ENCODE assay signal across 18 mouse cellular contexts in genomic region chr10:89599311-89599710, GRCm38 (mm10). TPM values are rescaled to one million over a fixed set of nuclear protein-coding genes. Genes with fewer than 3 reads are reported as not detected.
A peak's percentile ranks its signal among the peaks of the same experiment; 100 is the strongest.
DNase-seq lines count a peak whose midpoint lies in the region; ATAC-seq and TF ChIP-seq lines count a peak whose summit lies in the region.
"Had no signal": no experiment of that assay in that cellular context is flagged by ENCODE, and none has a peak within 500 bp of the region (broad histone marks: within the 10 kb centered on the region; RNA-seq: fewer than 3 reads in every experiment).

No protein-coding gene starts in this region.

- H3K9me3 ChIP-seq in intestine, embryonic 16.5 days (ENCODE audit: control insufficient read depth, low read length), result no peaks in the 10 kb centered on the region
- H3K9me3 ChIP-seq: kidney, embryonic 15.5 days; megakaryocyte, embryonic 14.5 days; neural tube, embryonic 15.5 days had no signal

- H3K4me3 ChIP-seq in intestine, embryonic 16.5 days (ENCODE audit: low read length), result no peak overlapping the region
- no peak overlapping the region for H3K4me3 ChIP-seq in left cerebral cortex, adult 2 months
- H3K4me3 ChIP-seq: kidney, embryonic 15.5 days; megakaryocyte, embryonic 14.5 days; neural tube, embryonic 15.5 days had no signal

- peak; percentile 5 to 30 for DNase-seq in heart, adult 18-20 months
- no peak for DNase-seq in heart, postnatal 14 days
- peak; percentile 95 for DNase-seq in 416B (ENCODE audit: low read depth)
- DNase-seq in adrenal gland, postnatal 10 days, result peak; percentile 22
- no peak for DNase-seq in left cerebral cortex, adult 2 months (ENCODE audit: extremely low spot score in 1 of 2, low spot score in 2 of 2)
- DNase-seq in c-Kit-positive CD71-positive TER-119-positive erythroid progenitor cells, embryonic 14.5 days (ENCODE audit: low spot score), result no peak
- DNase-seq: cerebellum, adult 8-10 months; heart, adult 11 months; liver had no signal

- TF ChIP-seq CTCF in left cerebral cortex, adult 2 months (IDR thresholded peaks at IDR 0.05), result no peak

- peaks cover 2% of the 10 kb centered on the region; the same call in 1 of the 2 replicates for H3K4me1 ChIP-seq in intestine, embryonic 16.5 days (ENCODE audit: control insufficient read depth, insufficient read depth, low read length)
- H3K4me1 ChIP-seq: kidney, embryonic 15.5 days; neural tube, embryonic 15.5 days had no signal

- H3K27ac ChIP-seq in intestine, embryonic 16.5 days (ENCODE audit: low read length), result no peak overlapping the region
- no peak overlapping the region for H3K27ac ChIP-seq in left cerebral cortex, adult 2 months
- H3K27ac ChIP-seq: kidney, embryonic 15.5 days; neural tube, embryonic 15.5 days had no signal

- 67% methylated on average over 5 of the region's 5 CpGs for WGBS in intestine, embryonic 16.5 days

- intact Hi-C loops in heart, postnatal 14 days (cut with DNase I), result no loop called here
- intact Hi-C loops in left cerebral cortex, adult 2 months (cut with DNase I), result no loop called here

- H3K9ac ChIP-seq in intestine, embryonic 16.5 days (ENCODE audit: low read depth, low read length), result no peak overlapping the region
- H3K9ac ChIP-seq: kidney, embryonic 15.5 days; neural tube, embryonic 15.5 days had no signal

- no peaks in the 10 kb centered on the region for H3K36me3 ChIP-seq in intestine, embryonic 16.5 days (ENCODE audit: control insufficient read depth, insufficient read depth, low read length)
- H3K36me3 ChIP-seq: kidney, embryonic 15.5 days; neural tube, embryonic 15.5 days had no signal

- no peaks in the 10 kb centered on the region for H3K27me3 ChIP-seq in intestine, embryonic 16.5 days (replicated peaks; ENCODE audit: control insufficient read depth, insufficient read depth, low read length)
- H3K27me3 ChIP-seq: CH12.LX; kidney, embryonic 15.5 days; megakaryocyte, embryonic 14.5 days; neural tube, embryonic 15.5 days had no signal

- ATAC-seq in intestine, embryonic 16.5 days, result peak; percentile 36
- no peak for ATAC-seq in megakaryocyte progenitor cell, adult 5-6 weeks (replicated peaks; ENCODE audit: poor library complexity)
- ATAC-seq: hindbrain, embryonic 16.5 days had no signal

- H3K4me2 ChIP-seq in intestine, embryonic 16.5 days (ENCODE audit: low read depth, low read length), result no peak overlapping the region
- H3K4me2 ChIP-seq: kidney, embryonic 15.5 days; neural tube, embryonic 15.5 days had no signal

RNA-seq across cellular contexts. Expression of gene Slc17a8, which starts 21.7 kb away (rescaled TPM):
- total RNA-seq in heart, adult 18-20 months (2021), result not detected
- under 1 TPM in 1 of 2 experiments, not detected in 1; 0.17 TPM for total RNA-seq in heart, postnatal 14 days (2021)
- 1 to 10 TPM in 1 of 2 experiments, under 1 TPM in 1; 0.33 to 1.0 TPM for total RNA-seq in adrenal gland, postnatal 10 days (2021)
- polyA plus RNA-seq in intestine, embryonic 16.5 days (2015; fragmentation: Nextera tagmentation; extraction: Ambion mirVana), result 0.13 and 0.22 TPM in 2 replicates
- not detected in 2 replicates for total RNA-seq in megakaryocyte progenitor cell, adult 5-6 weeks (2015)
- total RNA-seq in megakaryocyte progenitor cell, adult 5-6 weeks (2017), result 0.14 TPM in 1 of 2 replicates, not detected in the other
- total RNA-seq in left cerebral cortex, adult 2 months (2021), result 1 to 10 TPM; 2.4 to 2.8 TPM
- total RNA-seq: CH12.LX; monocyte, adult 5-6 weeks had no signal
- polyA plus RNA-seq: heart, postnatal 0 days had no signal

Comparison
In these comparisons a context has a peak if more than half of its experiments do, and no peak if none do; other contexts are left out.
1. DNase-seq: peak in heart, adult 18-20 months (2 of 2), 416B (single experiment) and adrenal gland, postnatal 10 days (single experiment); none in heart, postnatal 14 days (0 of 2), left cerebral cortex, adult 2 months (0 of 2) and c-Kit-positive CD71-positive TER-119-positive erythroid progenitor cells, embryonic 14.5 days (single experiment).